Mouse (Mus musculus) myocyte (in vitro differentiated cells): ENCODE results near the gene Gpr27.

ENCODE experiments used
- MAX ChIP-seq: IDR thresholded peaks from one replicate; pipeline ENCODE4 v1.6.1; 2011; ENCODE audit warnings: low read depth, mild to moderate bottlenecking, control low read depth
- POLR2A ChIP-seq: IDR thresholded peaks from one replicate; pipeline ENCODE4 v1.6.1; 2011; ENCODE audit warnings: low read depth, mild to moderate bottlenecking, control low read depth, moderate library complexity; ENCODE audit not compliant: insufficient read length
- POLR2AphosphoS2 ChIP-seq: IDR thresholded peaks from one replicate; pipeline ENCODE4 v1.6.1; 2011; ENCODE audit warnings: low read depth, control low read depth; ENCODE audit not compliant: insufficient read length
- REST ChIP-seq: IDR thresholded peaks from one replicate; pipeline ENCODE4 v1.6.1; 2011; ENCODE audit warnings: mild to moderate bottlenecking, control low read depth, moderate library complexity; ENCODE audit not compliant: insufficient read depth, insufficient read length
- SRF ChIP-seq: IDR thresholded peaks from one replicate; pipeline ENCODE4 v1.6.1; 2011; ENCODE audit warnings: low read depth; ENCODE audit not compliant: control insufficient read depth, insufficient read length
- TCF12 ChIP-seq: IDR thresholded peaks from one replicate; pipeline ENCODE4 v1.6.1; 2011; ENCODE audit warnings: mild to moderate bottlenecking, control low read depth; ENCODE audit not compliant: poor library complexity, insufficient read depth, severe bottlenecking

- TF ChIP-seq POLR2A: no peak
- no peak for TF ChIP-seq TCF12
- TF ChIP-seq POLR2AphosphoS2: no peak
- no peak for TF ChIP-seq SRF
- TF ChIP-seq REST: no peak
- no peak for TF ChIP-seq MAX
These were observed 28.6 kb downstream of the Gpr27 start for GRCm38 (mm10) chr6:99721032-99721431.
